Mouse (Mus musculus) megakaryocyte, embryonic 14.5 days (primary cell): Measurements from ENCODE around the gene AA986860.

Experiments
- FLI1 ChIP-seq: IDR thresholded peaks from 2 replicates; pipeline ENCODE4 v1.6.1; 2012; ENCODE audit warnings: low read length, inconsistent platforms, mixed read lengths
- GATA1 ChIP-seq: IDR thresholded peaks from 3 replicates; pipeline ENCODE4 v1.6.1; 2012; ENCODE audit warnings: mixed read lengths, low read length, inconsistent platforms, borderline replicate concordance

- no peak for TF ChIP-seq GATA1
- TF ChIP-seq FLI1: no peak
Observed at GRCm38 (mm10) chr1:130710283-130711080, 21.3 kb upstream of the AA986860 start.
